Mouse (Mus musculus) midbrain, embryonic 11.5 days (tissue): ENCODE data around the gene Arid5a. TPM values are rescaled to one million over a fixed set of nuclear protein-coding genes. Genes with fewer than 3 reads are reported as not detected.

Experiments
- ATAC-seq: fragments of 200-750 bp; cut with Nextera tagmentation; 2 replicates; pipeline ENCODE4 v1.8.0; 2017; ENCODE audit warnings: moderate TSS enrichment, moderate library complexity; ENCODE audit not compliant: low FRiP score
- DNase-seq: peaks from one replicate; pipeline ENCODE4 v3.0.0; 2015; ENCODE audit warnings: low spot score; ENCODE audit errors: missing footprints
- H3K27ac ChIP-seq: fragments of 300-500 bp; sonication (generic); 2 replicates; pipeline ENCODE4 v1.5.1; 2014; ENCODE audit warnings: low read depth, low read length
- H3K27me3 ChIP-seq: fragments of 300-500 bp; sonication (generic); 2 replicates; pipeline ENCODE4 v1.6.1; 2014; ENCODE audit warnings: mild to moderate bottlenecking, low read length, moderate library complexity, mixed read lengths; ENCODE audit not compliant: control insufficient read depth, insufficient read depth
- H3K36me3 ChIP-seq: fragments of 300-500 bp; sonication (generic); 2 replicates; pipeline ENCODE4 v1.6.1; 2014; ENCODE audit warnings: mild to moderate bottlenecking, low read length, moderate library complexity, mixed read lengths; ENCODE audit not compliant: control insufficient read depth, insufficient read depth
- H3K4me1 ChIP-seq: fragments of 300-500 bp; sonication (generic); 2 replicates; pipeline ENCODE4 v1.6.1; 2014; ENCODE audit warnings: low read length; ENCODE audit not compliant: control insufficient read depth, insufficient read depth
- H3K4me2 ChIP-seq: fragments of 300-500 bp; sonication (generic); 2 replicates; pipeline ENCODE4 v1.6.1; 2014; ENCODE audit warnings: mild to moderate bottlenecking, moderate library complexity
- H3K4me3 ChIP-seq: fragments of 300-500 bp; sonication (generic); 2 replicates; pipeline ENCODE4 v1.5.1; 2014; ENCODE audit warnings: low read depth, low read length
- H3K9ac ChIP-seq: fragments of 300-500 bp; sonication (generic); 2 replicates; pipeline ENCODE4 v1.6.1; 2014; ENCODE audit warnings: low read length
- H3K9me3 ChIP-seq: fragments of 300-500 bp; sonication (generic); 2 replicates; pipeline ENCODE4 v1.6.1; 2016; ENCODE audit warnings: low read length; ENCODE audit not compliant: control insufficient read depth
- WGBS: fragments of 180-500 bp; shearing (Covaris S2); extraction: QIAGEN DNeasy Blood & Tissue Kit; methylation state at CpG from one replicate; pipeline ENCODE4 v1.1.7; 2014; 5-methylcytosine and 5-hydroxymethylcytosine counted together
- polyA plus RNA-seq: library from polyadenylated mRNA; unstranded; fragments of >200 nt; fragmentation: Nextera tagmentation; extraction: Ambion mirVana; gene quantifications from 2 replicates; pipeline ENCODE4 v1.2.1, GENCODE M21; 2014

The Arid5a gene
- polyA plus RNA-seq, 1 experiment from 2014 or later = 2.0 TPM

- Histone ChIP-seq H3K4me1 (no peaks in the 10 kb centered on the region), H3K4me2 (no peak overlapping the region), H3K9me3 (no peaks in the 10 kb centered on the region), H3K36me3 (peaks cover 14% of the 10 kb centered on the region), H3K27ac (no peak overlapping the region), H3K9ac (no peak overlapping the region), H3K4me3 (no peak overlapping the region), H3K27me3 (no peaks in the 10 kb centered on the region)
- ATAC-seq (no peak), DNase-seq (no peak)
- WGBS = 77% methylated on average over 6 of the region's 6 CpGs
Measured at GRCm38 (mm10) chr1:36331743-36332142, 24.2 kb downstream of the Arid5a start.

- no peaks in the 10 kb centered on the region for H3K9me3 ChIP-seq
- H3K4me1 ChIP-seq = no peaks in the 10 kb centered on the region
- no peak overlapping the region for H3K9ac ChIP-seq
- no peak overlapping the region for H3K4me3 ChIP-seq
- H3K27ac ChIP-seq = no peak overlapping the region
- H3K4me2 ChIP-seq = no peak overlapping the region
- WGBS = 90% methylated on average over 14 of the region's 14 CpGs
- no peak for ATAC-seq
- H3K36me3 ChIP-seq = peaks cover 22% of the 10 kb centered on the region
- DNase-seq = peak; percentile 70
- no peaks in the 10 kb centered on the region for H3K27me3 ChIP-seq
Measured at GRCm38 (mm10) chr1:36332955-36333887, 25.7 kb downstream of the Arid5a start.

- Histone ChIP-seq H3K9me3 (no peaks in the 10 kb centered on the region), H3K36me3 (peaks cover 37% of the 10 kb centered on the region), H3K4me2 (no peak overlapping the region), H3K27me3 (no peaks in the 10 kb centered on the region), H3K27ac (no peak overlapping the region), H3K4me3 (no peak overlapping the region), H3K4me1 (no peaks in the 10 kb centered on the region), H3K9ac (no peak overlapping the region)
- ATAC-seq = no peak
- 94% methylated on average over 6 of the region's 6 CpGs for WGBS
- DNase-seq = peak; percentile 23
Measured at GRCm38 (mm10) chr1:36342547-36342946, 35.0 kb downstream of the Arid5a start.

DNA sequence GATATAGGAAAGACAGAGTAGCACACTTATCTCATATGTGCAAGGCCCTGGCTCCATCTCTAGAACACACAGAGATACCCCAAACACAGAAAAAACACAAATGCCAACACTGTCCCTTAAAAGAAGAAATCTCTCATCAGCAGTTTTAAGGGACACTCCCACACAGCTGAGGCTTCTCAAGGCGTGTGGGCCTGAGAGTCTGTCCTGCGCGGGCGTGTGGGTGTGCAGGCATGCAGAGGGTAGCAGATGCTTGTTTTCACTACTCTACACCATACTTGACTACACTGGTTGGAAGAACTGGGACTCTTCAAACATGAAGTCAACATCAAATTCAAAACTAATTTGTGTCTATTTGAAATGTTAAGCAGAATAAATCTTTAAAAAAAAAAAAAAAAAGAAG is 44.8 kb downstream of the Arid5a start:
- no peak for ATAC-seq
- Histone ChIP-seq H3K9ac (no peak overlapping the region), H3K4me3 (no peak overlapping the region), H3K9me3 (no peaks in the 10 kb centered on the region), H3K4me2 (no peak overlapping the region), H3K36me3 (peaks cover 40% of the 10 kb centered on the region), H3K4me1 (no peaks in the 10 kb centered on the region), H3K27me3 (no peaks in the 10 kb centered on the region), H3K27ac (no peak overlapping the region)
- WGBS = 90% methylated on average over 4 of the region's 4 CpGs
- DNase-seq = peak; percentile 41

- peak; percentile 45 for DNase-seq
Measured at GRCm38 (mm10) chr1:36356955-36357695, 49.6 kb downstream of the Arid5a start.

DNA sequence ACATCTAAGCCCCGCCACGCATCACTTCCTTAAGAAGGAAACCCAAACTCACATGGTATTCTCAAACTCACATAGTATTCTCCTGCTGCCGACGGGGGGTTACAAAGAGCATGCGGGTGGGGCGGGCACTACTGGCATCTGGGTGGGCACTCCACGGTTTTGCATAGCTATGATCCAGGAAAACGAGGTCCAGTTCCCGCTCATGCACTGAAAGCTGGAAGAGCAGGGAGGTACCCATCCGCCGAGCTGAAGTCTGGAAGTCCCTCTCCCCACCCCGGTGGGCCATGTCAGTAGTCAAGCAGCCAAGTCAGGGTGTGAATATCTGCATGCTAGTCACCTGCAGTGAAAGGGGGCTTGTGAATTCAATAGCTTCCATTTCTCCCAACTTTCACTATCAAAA is 60.2 kb downstream of the Arid5a start:
- ATAC-seq (no peak), DNase-seq (peak; percentile 65)
- peaks cover 15% of the 10 kb centered on the region; the same call in 1 of the 2 replicates for H3K36me3 ChIP-seq
- 62% methylated on average over 12 of the region's 12 CpGs for WGBS
- H3K9ac ChIP-seq = peak overlapping the region; percentile 96
- peaks cover 8% of the 10 kb centered on the region for H3K4me1 ChIP-seq
- H3K27ac ChIP-seq = no peak overlapping the region
- peak overlapping the region; percentile 96 for H3K4me3 ChIP-seq
- H3K9me3 ChIP-seq = no peaks in the 10 kb centered on the region
- peak overlapping the region; percentile 58 for H3K4me2 ChIP-seq
- no peaks in the 10 kb centered on the region for H3K27me3 ChIP-seq

More at GRCm38 (mm10) chr1:36356955-36357695, 49.6 kb downstream of the Arid5a start:
- 93% methylated on average over 5 of the region's 5 CpGs for WGBS
- Histone ChIP-seq H3K4me1 (no peaks in the 10 kb centered on the region), H3K27ac (no peak overlapping the region), H3K4me3 (no peak overlapping the region), H3K4me2 (no peak overlapping the region), H3K9me3 (no peaks in the 10 kb centered on the region), H3K36me3 (peaks cover 29% of the 10 kb centered on the region), H3K9ac (no peak overlapping the region), H3K27me3 (no peaks in the 10 kb centered on the region)
- ATAC-seq = no peak

DNA sequence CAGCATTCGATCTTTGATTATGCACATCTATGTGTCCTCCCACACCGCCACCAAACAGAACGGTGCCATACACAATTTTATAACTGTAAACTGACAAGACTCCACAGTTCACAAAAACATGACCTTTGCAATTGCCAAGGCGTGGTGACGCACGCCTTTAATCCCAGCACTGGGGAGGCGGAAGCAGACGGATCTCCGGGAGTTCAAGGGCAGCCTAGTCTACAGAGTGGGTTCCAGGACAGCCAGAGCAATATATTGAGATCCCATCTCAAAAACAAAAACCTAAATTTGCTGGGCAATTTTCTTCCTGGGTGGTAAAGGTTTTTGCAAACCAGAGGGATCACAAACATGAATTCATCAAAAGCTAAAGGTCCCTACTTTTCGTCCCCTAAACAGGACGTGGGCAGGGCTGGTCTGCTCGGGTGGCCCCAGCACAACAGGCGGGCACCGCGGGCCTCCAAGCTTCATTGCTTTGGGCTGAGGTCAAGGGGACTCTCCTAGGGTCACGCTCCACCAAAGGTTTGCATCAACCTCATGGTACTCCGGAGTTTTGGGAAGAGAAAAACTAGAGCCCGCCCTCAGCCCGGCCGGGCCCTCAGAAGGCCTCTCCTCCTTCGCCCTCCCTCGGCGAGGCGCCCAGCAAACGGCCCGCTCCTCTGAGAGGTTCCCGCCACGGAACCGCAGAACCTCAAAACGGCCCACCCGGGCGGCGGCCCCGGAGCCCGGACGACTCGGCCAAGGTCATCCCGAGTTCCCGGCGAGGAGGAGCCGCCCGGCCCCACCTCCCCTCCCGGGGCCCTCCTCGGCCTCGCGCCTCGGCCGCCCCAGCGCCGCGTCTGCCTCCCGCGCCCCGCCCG is 60.8 kb downstream of the Arid5a start:
- H3K4me2 ChIP-seq = peak overlapping the region; percentile 58
- H3K36me3 ChIP-seq = peaks cover 15% of the 10 kb centered on the region; the same call in 1 of the 2 replicates
- ATAC-seq = peak; percentile 92
- H3K27ac ChIP-seq = no peak overlapping the region
- peak; percentile 96 for DNase-seq
- peaks cover 8% of the 10 kb centered on the region for H3K4me1 ChIP-seq
- 6% methylated on average over 42 of the region's 55 CpGs for WGBS
- no peaks in the 10 kb centered on the region for H3K9me3 ChIP-seq
- H3K27me3 ChIP-seq = no peaks in the 10 kb centered on the region
- H3K9ac ChIP-seq = peak overlapping the region; percentile 96
- H3K4me3 ChIP-seq = peak overlapping the region; percentile 96

DNA sequence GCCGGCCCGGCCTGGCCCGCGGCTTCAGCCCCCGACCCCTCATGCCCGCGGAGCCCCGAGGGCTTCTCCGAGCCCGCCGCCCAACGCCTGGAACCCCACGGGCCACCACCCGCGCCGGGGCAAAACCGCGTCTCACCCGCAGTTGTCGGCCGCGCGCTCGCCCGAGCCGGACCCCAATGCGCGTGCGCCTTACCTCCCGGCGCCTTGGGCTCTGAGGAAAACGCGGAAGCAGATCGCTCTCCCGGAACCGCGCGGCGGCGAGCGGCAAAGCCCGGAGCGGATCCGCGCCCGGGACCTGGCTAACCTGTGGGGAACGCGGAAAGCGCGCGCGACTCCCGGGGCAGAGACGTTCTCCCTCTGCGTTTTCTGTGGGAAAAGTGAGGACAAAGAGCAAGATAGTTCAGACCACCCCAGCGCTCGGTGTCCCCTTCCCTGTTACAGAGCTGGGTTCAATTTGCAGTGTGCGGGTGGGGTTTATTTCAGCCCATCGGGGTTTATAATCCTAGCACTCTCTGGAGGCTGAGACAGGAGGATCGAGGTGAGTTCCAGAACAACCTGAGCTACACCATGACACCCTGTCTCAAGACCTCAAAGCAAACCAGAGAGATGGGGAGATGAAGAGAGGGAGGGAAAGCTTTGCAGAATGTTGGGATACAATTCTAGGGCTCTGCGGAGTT is 61.6 kb downstream of the Arid5a start, which contains the start of gene Kansl3:
Gene Kansl3 (minus strand): TSS at position 213 of the 677 bp plus-strand sequence.
- peak within 1 kb of the TSS; percentile 96 for H3K4me3 ChIP-seq
- H3K4me1 ChIP-seq = peaks cover 8% of the 10 kb centered on the region
- peaks cover 9% of the 10 kb centered on the region; the same call in 1 of the 2 replicates for H3K36me3 ChIP-seq
- no peaks in the 10 kb centered on the region for H3K27me3 ChIP-seq
- peak within 1 kb of the TSS; percentile 96 for H3K9ac ChIP-seq
- peak within 1 kb of the TSS; percentile 58 for H3K4me2 ChIP-seq
- 4% methylated on average over 55 of the region's 61 CpGs for WGBS
- no peaks in the 10 kb centered on the region for H3K9me3 ChIP-seq
- H3K27ac ChIP-seq = no peak within 1 kb of the TSS
- DNase-seq (peak; percentile 100), ATAC-seq (peak; percentile 87)
